Comparison of ENCODE assay signal across 27 mouse cellular contexts in genomic region chr11:47113081-47113480, GRCm38 (mm10).
A peak's percentile ranks its signal among the peaks of the same experiment; 100 is the strongest.
DNase-seq lines count a peak whose midpoint lies in the region; ATAC-seq lines count a peak whose summit lies in the region.
"Had no signal": no experiment of that assay in that cellular context is flagged by ENCODE, and none has a peak within 500 bp of the region (broad histone marks: within the 10 kb centered on the region; RNA-seq: fewer than 3 reads in every experiment).

No protein-coding gene starts in this region.

- H3K9ac ChIP-seq in embryonic facial prominence, embryonic 11.5 days (replicated peaks; ENCODE audit: low read length): no peak overlapping the region
- H3K9ac ChIP-seq: embryonic facial prominence, embryonic 13.5 days; forebrain, embryonic 12.5 days; heart, embryonic 13.5 days; hindbrain, embryonic 14.5 days; liver, embryonic 14.5 days; lung, embryonic 15.5 days; midbrain, embryonic 12.5 days; neural tube, embryonic 13.5 days; stomach, embryonic 15.5 days had no signal

- peak; percentile 15 for DNase-seq in embryo, embryonic 10.5 days (ENCODE audit: low spot score)
- DNase-seq in embryo, embryonic 10 days (ENCODE audit: low spot score): no peak
- DNase-seq in kidney, postnatal 10 days: peak; percentile 16
- no peak for DNase-seq in kidney, adult 9 months
- peak; percentile 51 for DNase-seq in embryonic facial prominence, embryonic 11.5 days (ENCODE audit: low spot score)
- DNase-seq in limb, embryonic 10.5 days (ENCODE audit: low spot score): peak; percentile 43
- no peak for DNase-seq in urinary bladder, adult 2 months (ENCODE audit: low spot score)
- DNase-seq in urinary bladder, postnatal 36 days (ENCODE audit: low spot score in 2 of 2): no peak
- DNase-seq: adrenal gland, adult 2 months; cerebellum, adult 2 months; cerebellum, postnatal 25 days; gastrocnemius, adult 2 months; heart, adult 2 months; heart, postnatal 10 days; kidney, adult 11 months; liver had no signal

- no peaks in the 10 kb centered on the region for H3K27me3 ChIP-seq in embryonic facial prominence, embryonic 11.5 days (ENCODE audit: control insufficient read depth, insufficient read depth, low read length)
- H3K27me3 ChIP-seq in limb, embryonic 10.5 days (ENCODE audit: low read depth, poor library complexity, severe bottlenecking): no peaks in the 10 kb centered on the region
- H3K27me3 ChIP-seq: CH12.LX; embryonic facial prominence, embryonic 13.5 days; forebrain, embryonic 12.5 days; heart, embryonic 13.5 days; lung, embryonic 15.5 days; midbrain, embryonic 12.5 days; neural tube, embryonic 13.5 days; stomach, embryonic 15.5 days had no signal

- no peaks in the 10 kb centered on the region for H3K4me1 ChIP-seq in embryonic facial prominence, embryonic 11.5 days (ENCODE audit: control insufficient read depth, insufficient read depth, low read length)
- peaks cover 24% of the 10 kb centered on the region for H3K4me1 ChIP-seq in limb, embryonic 10.5 days
- H3K4me1 ChIP-seq: neural tube, embryonic 13.5 days; stomach, embryonic 15.5 days had no signal

- H3K27ac ChIP-seq in embryonic facial prominence, embryonic 11.5 days (replicated peaks; ENCODE audit: low read depth, low read length): no peak overlapping the region
- 0 out of 2 replicates have a peak overlapping the region, but pooled peaks have one; percentile 1 for H3K27ac ChIP-seq in limb, embryonic 10.5 days
- H3K27ac ChIP-seq: embryonic facial prominence, embryonic 13.5 days; forebrain, embryonic 12.5 days; gastrocnemius, adult 2 months; heart, adult 2 months; heart, embryonic 13.5 days; hindbrain, embryonic 14.5 days; liver, embryonic 14.5 days; lung, embryonic 15.5 days; midbrain, embryonic 12.5 days; neural tube, embryonic 13.5 days; stomach, embryonic 15.5 days had no signal

- no peak overlapping the region for H3K4me2 ChIP-seq in embryonic facial prominence, embryonic 11.5 days (ENCODE audit: low read depth, low read length)
- H3K4me2 ChIP-seq: embryonic facial prominence, embryonic 13.5 days; forebrain, embryonic 12.5 days; heart, embryonic 13.5 days; hindbrain, embryonic 14.5 days; lung, embryonic 15.5 days; midbrain, embryonic 12.5 days; neural tube, embryonic 13.5 days; stomach, embryonic 15.5 days had no signal

- 49% methylated on average over 5 of the region's 5 CpGs for WGBS in embryonic facial prominence, embryonic 11.5 days
- 28% methylated on average over 5 of the region's 5 CpGs for WGBS in limb, embryonic 10.5 days

- H3K9me3 ChIP-seq in embryonic facial prominence, embryonic 11.5 days (replicated peaks; ENCODE audit: control insufficient read depth, low read length): no peaks in the 10 kb centered on the region
- no peaks in the 10 kb centered on the region for H3K9me3 ChIP-seq in limb, embryonic 10.5 days (replicated peaks)
- H3K9me3 ChIP-seq: embryonic facial prominence, embryonic 13.5 days; forebrain, embryonic 12.5 days; heart, embryonic 13.5 days; lung, embryonic 15.5 days; midbrain, embryonic 12.5 days; neural tube, embryonic 13.5 days; stomach, embryonic 15.5 days had no signal

- H3K4me3 ChIP-seq in embryonic facial prominence, embryonic 11.5 days (ENCODE audit: low read depth, low read length): no peak overlapping the region
- H3K4me3 ChIP-seq in limb, embryonic 10.5 days: no peak overlapping the region
- H3K4me3 ChIP-seq: embryonic facial prominence, embryonic 13.5 days; forebrain, embryonic 12.5 days; gastrocnemius, adult 2 months; heart, adult 2 months; heart, embryonic 13.5 days; lung, embryonic 15.5 days; midbrain, embryonic 12.5 days; neural tube, embryonic 13.5 days; stomach, embryonic 15.5 days had no signal

- H3K36me3 ChIP-seq in embryonic facial prominence, embryonic 11.5 days (replicated peaks; ENCODE audit: control insufficient read depth, insufficient read depth, low read depth, low read length): no peaks in the 10 kb centered on the region
- H3K36me3 ChIP-seq in limb, embryonic 10.5 days: no peaks in the 10 kb centered on the region
- H3K36me3 ChIP-seq: embryonic facial prominence, embryonic 13.5 days; forebrain, embryonic 12.5 days; heart, embryonic 13.5 days; lung, embryonic 15.5 days; midbrain, embryonic 12.5 days; neural tube, embryonic 13.5 days; stomach, embryonic 15.5 days had no signal

- no peak for ATAC-seq in embryonic facial prominence, embryonic 11.5 days (replicated peaks; ENCODE audit: insufficient number of reproducible peaks, low FRiP score, low TSS enrichment, low read depth)
- ATAC-seq: activated CD4-positive, CD25-positive, alpha-beta regulatory T cell, adult 4 months had no signal

Comparison
In these comparisons a context has a peak if more than half of its experiments do, and no peak if none do; other contexts are left out.
1. DNase-seq: peak in embryo, embryonic 10.5 days (single experiment), kidney, postnatal 10 days (single experiment), embryonic facial prominence, embryonic 11.5 days (single experiment) and limb, embryonic 10.5 days (single experiment); none in embryo, embryonic 10 days (single experiment), kidney, adult 9 months (single experiment), urinary bladder, adult 2 months (single experiment) and urinary bladder, postnatal 36 days (0 of 2).